Mouse (Mus musculus) megakaryocyte, embryonic 14.5 days (primary cell): ENCODE measurements around the gene Yjefn3.

Source experiments
- FLI1 ChIP-seq: IDR thresholded peaks from 2 replicates; pipeline ENCODE4 v1.6.1; 2012; ENCODE audit warnings: low read length, inconsistent platforms, mixed read lengths
- GATA1 ChIP-seq: IDR thresholded peaks from 3 replicates; pipeline ENCODE4 v1.6.1; 2012; ENCODE audit warnings: mixed read lengths, low read length, inconsistent platforms, borderline replicate concordance

- no peak for TF ChIP-seq GATA1
- no peak for TF ChIP-seq FLI1
Observed at GRCm38 (mm10) chr8:69861251-69861650, 41.3 kb downstream of the Yjefn3 start.
